Mouse (Mus musculus) olfactory bulb, adult 2 months (tissue): ENCODE measurements around the gene T2.

Experiments used
- CTCF ChIP-seq: fragments of 200-500 bp; IDR thresholded peaks from 2 replicates; pipeline ENCODE4 v1.5.1; 2012; ENCODE audit warnings: low read depth, mild to moderate bottlenecking, low read length, moderate library complexity; ENCODE audit not compliant: insufficient read depth
- POLR2A ChIP-seq: fragments of 200-500 bp; IDR thresholded peaks from 2 replicates; pipeline ENCODE4 v1.6.1; 2012; ENCODE audit warnings: mild to moderate bottlenecking, low read depth, low read length, moderate library complexity; ENCODE audit not compliant: insufficient read depth

GRCm38 (mm10) chr17:8339666-8340374, 16.0 kb upstream of the T2 start:
- TF ChIP-seq CTCF = no peak
- TF ChIP-seq POLR2A = no peak
